In the genomic region with DNA sequence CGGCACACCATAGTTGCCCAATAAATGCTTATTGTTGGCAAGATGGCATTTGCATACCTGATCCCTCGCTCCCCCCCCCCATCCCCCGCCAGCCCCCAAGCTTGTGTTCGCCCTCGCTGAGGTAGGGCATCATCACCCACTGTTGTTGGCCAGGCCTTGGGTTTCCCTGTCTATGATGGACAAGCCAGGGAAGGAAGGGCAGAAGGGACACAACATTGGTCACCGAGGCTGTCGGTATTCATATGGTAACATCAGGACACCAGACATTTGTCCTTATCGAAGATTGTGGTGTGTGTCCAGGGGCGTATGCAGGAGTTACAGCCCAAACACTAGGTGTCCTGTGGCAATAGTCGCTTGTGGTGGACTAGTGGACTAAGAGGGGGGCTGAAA, we compare ENCODE assay signal across 9 mouse cellular contexts. TPM values are rescaled to one million over a fixed set of nuclear protein-coding genes. Genes with fewer than 3 reads are reported as not detected.
DNase-seq lines count a peak whose midpoint lies in the region; ATAC-seq and TF ChIP-seq lines count a peak whose summit lies in the region.
"Had no signal": no experiment of that assay in that cellular context is flagged by ENCODE, and none has a peak within 500 bp of the region (broad histone marks: within the 10 kb centered on the region; RNA-seq: fewer than 3 reads in every experiment).

No protein-coding gene starts in this region.

- peaks cover 6% of the 10 kb centered on the region for H3K4me1 ChIP-seq in lung, adult 2 months (ENCODE audit: control insufficient read depth, insufficient read depth, low read length)
- peaks cover 15% of the 10 kb centered on the region for H3K4me1 ChIP-seq in embryonic facial prominence, embryonic 12.5 days
- H3K4me1 ChIP-seq in limb, embryonic 10.5 days = peaks cover 30% of the 10 kb centered on the region
- peaks cover 28% of the 10 kb centered on the region for H3K4me1 ChIP-seq in neural tube, embryonic 15.5 days

- ATAC-seq in embryonic facial prominence, embryonic 12.5 days (ENCODE audit: insufficient number of reproducible peaks, insufficient read depth, low FRiP score, low TSS enrichment) = 0 out of 2 replicates have a peak, but pooled peaks have one; percentile 5
- peak; percentile 32; the same call in 1 of the 2 replicates for ATAC-seq in neural tube, embryonic 15.5 days (ENCODE audit: low FRiP score)

- peaks cover 29% of the 10 kb centered on the region for H3K36me3 ChIP-seq in embryonic facial prominence, embryonic 12.5 days
- peaks cover 36% of the 10 kb centered on the region for H3K36me3 ChIP-seq in limb, embryonic 10.5 days
- H3K36me3 ChIP-seq in neural tube, embryonic 15.5 days = peaks cover 29% of the 10 kb centered on the region

- TF ChIP-seq POLR2A in lung, adult 2 months (IDR thresholded peaks at IDR 0.05; ENCODE audit: borderline replicate concordance, extremely low read depth, low read depth, low read length) = no peak

- no peaks in the 10 kb centered on the region for H3K9me3 ChIP-seq in embryonic facial prominence, embryonic 12.5 days
- H3K9me3 ChIP-seq in limb, embryonic 10.5 days (replicated peaks) = no peaks in the 10 kb centered on the region
- H3K9me3 ChIP-seq in neural tube, embryonic 15.5 days (replicated peaks) = no peaks in the 10 kb centered on the region

- no peak for DNase-seq in lung, adult 2 months
- no peak for DNase-seq in lung, adult 18-20 months
- no peak for DNase-seq in limb, embryonic 10.5 days (ENCODE audit: low spot score)
- DNase-seq in kidney, postnatal 25 days = no peak
- no peak for DNase-seq in frontal cortex, postnatal 10 days (ENCODE audit: low spot score in 2 of 2)
- no peak for DNase-seq in spleen, adult 12 weeks (ENCODE audit: low spot score)

- H3K27me3 ChIP-seq in embryonic facial prominence, embryonic 12.5 days = no peaks in the 10 kb centered on the region
- no peaks in the 10 kb centered on the region for H3K27me3 ChIP-seq in limb, embryonic 10.5 days (ENCODE audit: low read depth, poor library complexity, severe bottlenecking)
- no peaks in the 10 kb centered on the region for H3K27me3 ChIP-seq in neural tube, embryonic 15.5 days (replicated peaks)

- peak overlapping the region; percentile 90 for H3K27ac ChIP-seq in embryonic facial prominence, embryonic 12.5 days
- H3K27ac ChIP-seq in limb, embryonic 10.5 days = peak overlapping the region; percentile 96
- H3K27ac ChIP-seq in neural tube, embryonic 15.5 days (replicated peaks) = peak overlapping the region; percentile 98

- peak overlapping the region; percentile 64 for H3K4me2 ChIP-seq in embryonic facial prominence, embryonic 12.5 days (replicated peaks)
- peak overlapping the region; percentile 86 for H3K4me2 ChIP-seq in neural tube, embryonic 15.5 days

- peak overlapping the region; percentile 71 for H3K9ac ChIP-seq in embryonic facial prominence, embryonic 12.5 days
- H3K9ac ChIP-seq in neural tube, embryonic 15.5 days (replicated peaks) = peak overlapping the region; percentile 74

- 2% methylated on average over 10 of the region's 10 CpGs for WGBS in lung, adult 2 months
- WGBS in embryonic facial prominence, embryonic 12.5 days = 6% methylated on average over 10 of the region's 10 CpGs
- 9% methylated on average over 10 of the region's 10 CpGs for WGBS in limb, embryonic 10.5 days
- WGBS in neural tube, embryonic 15.5 days = 3% methylated on average over 10 of the region's 10 CpGs

- peak overlapping the region; percentile 98 for H3K4me3 ChIP-seq in lung, adult 2 months (replicated peaks; ENCODE audit: extremely low read depth, low read depth, low read length)
- H3K4me3 ChIP-seq in embryonic facial prominence, embryonic 12.5 days = peak overlapping the region; percentile 70
- peak overlapping the region; percentile 75 for H3K4me3 ChIP-seq in limb, embryonic 10.5 days
- H3K4me3 ChIP-seq in neural tube, embryonic 15.5 days (replicated peaks) = peak overlapping the region; percentile 66

- no peak for TF ChIP-seq CTCF in lung, adult 2 months (IDR thresholded peaks at IDR 0.05; ENCODE audit: insufficient read depth, low read length)

RNA-seq across cellular contexts. Expression of gene Ficd, which starts 0.5 kb away (rescaled TPM):
- 10.6 and 10.7 TPM in 2 replicates for polyA plus RNA-seq in lung, adult 2 months (2012; rRNA removed)
- polyA plus RNA-seq in embryonic facial prominence, embryonic 12.5 days (2016; fragmentation: Nextera tagmentation; extraction: Ambion mirVana) = 4.9 and 5.1 TPM in 2 replicates
- 3.3 and 3.4 TPM in 2 replicates for polyA plus RNA-seq in limb, embryonic 10.5 days (2016; fragmentation: Nextera tagmentation; extraction: Ambion mirVana)
- polyA plus RNA-seq in neural tube, embryonic 15.5 days (2015; fragmentation: Nextera tagmentation; extraction: Ambion mirVana) = 9.6 and 11.1 TPM in 2 replicates

RNA-seq across cellular contexts. Expression of gene 1700069L16Rik, which starts 11.5 kb away (rescaled TPM):
- not detected in 2 replicates for polyA plus RNA-seq in lung, adult 2 months (2012; rRNA removed)
- polyA plus RNA-seq in embryonic facial prominence, embryonic 12.5 days (2016; fragmentation: Nextera tagmentation; extraction: Ambion mirVana) = not detected in 2 replicates
- not detected in 2 replicates for polyA plus RNA-seq in limb, embryonic 10.5 days (2016; fragmentation: Nextera tagmentation; extraction: Ambion mirVana)
- polyA plus RNA-seq in neural tube, embryonic 15.5 days (2015; fragmentation: Nextera tagmentation; extraction: Ambion mirVana) = not detected in 2 replicates
- polyA plus RNA-seq: brain, embryonic 14.5 days had no signal

RNA-seq across cellular contexts. Expression of gene Sart3, which starts 36.2 kb away (rescaled TPM):
- 20.2 and 24.2 TPM in 2 replicates for polyA plus RNA-seq in lung, adult 2 months (2012; rRNA removed)
- 87.8 and 88.3 TPM in 2 replicates for polyA plus RNA-seq in embryonic facial prominence, embryonic 12.5 days (2016; fragmentation: Nextera tagmentation; extraction: Ambion mirVana)
- polyA plus RNA-seq in limb, embryonic 10.5 days (2016; fragmentation: Nextera tagmentation; extraction: Ambion mirVana) = 90.9 and 100 TPM in 2 replicates
- 40.7 and 42.3 TPM in 2 replicates for polyA plus RNA-seq in neural tube, embryonic 15.5 days (2015; fragmentation: Nextera tagmentation; extraction: Ambion mirVana)

RNA-seq across cellular contexts. Expression of gene Iscu, which starts 36.4 kb away (rescaled TPM):
- polyA plus RNA-seq in lung, adult 2 months (2012; rRNA removed) = 115 and 118 TPM in 2 replicates
- 109 and 111 TPM in 2 replicates for polyA plus RNA-seq in embryonic facial prominence, embryonic 12.5 days (2016; fragmentation: Nextera tagmentation; extraction: Ambion mirVana)
- polyA plus RNA-seq in limb, embryonic 10.5 days (2016; fragmentation: Nextera tagmentation; extraction: Ambion mirVana) = 106 and 112 TPM in 2 replicates
- polyA plus RNA-seq in neural tube, embryonic 15.5 days (2015; fragmentation: Nextera tagmentation; extraction: Ambion mirVana) = 88.6 and 90.9 TPM in 2 replicates
